Mouse (Mus musculus) heart, embryonic 16.5 days (tissue): ENCODE data around the gene Fads3. TPM values are rescaled to one million over a fixed set of nuclear protein-coding genes. Genes with fewer than 3 reads are reported as not detected.

Experiments
- ATAC-seq: fragments of 200-750 bp; cut with Nextera tagmentation; replicated peaks from 2 replicates; pipeline ENCODE4 v1.8.0; 2017; ENCODE audit warnings: moderate number of reproducible peaks; ENCODE audit not compliant: insufficient read depth, low FRiP score; ENCODE audit errors: extremely low read depth
- H3K27ac ChIP-seq: fragments of 300-500 bp; sonication (generic); 2 replicates; pipeline ENCODE4 v1.5.1; 2014; ENCODE audit warnings: mild to moderate bottlenecking, low read length, control low read depth, moderate library complexity
- H3K27me3 ChIP-seq: fragments of 300-500 bp; sonication (generic); 2 replicates; pipeline ENCODE4 v1.6.1; 2014; ENCODE audit warnings: low read length, mixed read lengths; ENCODE audit not compliant: control insufficient read depth, insufficient read depth
- H3K36me3 ChIP-seq: fragments of 300-500 bp; sonication (generic); 2 replicates; pipeline ENCODE4 v1.6.1; 2014; ENCODE audit not compliant: control insufficient read depth, insufficient read depth
- H3K4me1 ChIP-seq: fragments of 300-500 bp; sonication (generic); 2 replicates; pipeline ENCODE4 v1.6.1; 2014; ENCODE audit warnings: low read length, mixed read lengths; ENCODE audit not compliant: control insufficient read depth, insufficient read depth
- H3K4me2 ChIP-seq: fragments of 300-500 bp; sonication (generic); 2 replicates; pipeline ENCODE4 v1.6.1; 2014; ENCODE audit warnings: low read depth, mild to moderate bottlenecking, control low read depth, low read length
- H3K4me3 ChIP-seq: fragments of 300-500 bp; sonication (generic); 2 replicates; pipeline ENCODE4 v1.5.1; 2014; ENCODE audit warnings: mild to moderate bottlenecking, control low read depth, low read length
- H3K9ac ChIP-seq: fragments of 300-500 bp; sonication (generic); 2 replicates; pipeline ENCODE4 v1.6.1; 2014; ENCODE audit warnings: low read length, control low read depth
- H3K9me3 ChIP-seq: fragments of 300-500 bp; sonication (generic); replicated peaks from 2 replicates; pipeline ENCODE4 v1.6.1; 2016; ENCODE audit warnings: low read length; ENCODE audit not compliant: control insufficient read depth
- WGBS: fragments of 180-500 bp; shearing (Covaris S2); extraction: QIAGEN DNeasy Blood & Tissue Kit; methylation state at CpG from one replicate; pipeline ENCODE4 v1.1.7; 2014; 5-methylcytosine and 5-hydroxymethylcytosine counted together
- polyA plus RNA-seq: library from polyadenylated mRNA; unstranded; fragments of >200 nt; fragmentation: Nextera tagmentation; extraction: Ambion mirVana; gene quantifications from 2 replicates; pipeline ENCODE4 v1.2.1, GENCODE M21; 2015

Gene Fads3
- polyA plus RNA-seq, 1 experiment from 2014 or later = 31.5 TPM

- Histone ChIP-seq H3K9ac (no peak overlapping the region), H3K27ac (peak overlapping the region; percentile 11; the same call in 1 of the 2 replicates), H3K4me2 (no peak overlapping the region), H3K27me3 (no peaks in the 10 kb centered on the region), H3K4me3 (no peak overlapping the region), H3K9me3 (no peaks in the 10 kb centered on the region), H3K4me1 (peaks cover 2% of the 10 kb centered on the region; the same call in 1 of the 2 replicates), H3K36me3 (peaks cover 24% of the 10 kb centered on the region)
- WGBS = 48% methylated on average over 8 of the region's 8 CpGs
- ATAC-seq = no peak
These were observed 19.6 kb downstream of the Fads3 start for GRCm38 (mm10) chr19:10060783-10061590.

DNA sequence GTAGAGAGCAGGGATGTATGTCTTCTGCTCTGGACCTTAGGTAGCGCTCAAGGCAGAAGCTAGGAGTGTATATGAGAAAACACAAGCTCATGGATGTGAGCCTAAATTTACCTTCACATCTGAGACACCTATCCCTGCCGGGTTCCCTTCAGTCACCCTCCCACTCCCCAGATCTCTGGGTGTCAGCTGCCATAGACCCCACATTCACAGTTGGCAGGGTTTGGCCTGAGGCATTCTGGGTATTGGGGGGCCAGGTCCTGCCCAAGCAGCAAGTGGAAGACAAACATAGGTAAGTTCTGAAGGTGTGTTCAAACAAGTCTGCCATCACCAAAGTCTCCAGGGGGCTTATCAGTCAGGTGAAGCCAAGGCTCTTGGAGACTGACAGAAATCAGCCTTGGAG is 20.3 kb downstream of the Fads3 start:
- 94% methylated on average over 2 of the region's 2 CpGs for WGBS
- Histone ChIP-seq H3K27me3 (no peaks in the 10 kb centered on the region), H3K36me3 (peaks cover 18% of the 10 kb centered on the region), H3K9me3 (no peaks in the 10 kb centered on the region), H3K27ac (no peak overlapping the region), H3K9ac (no peak overlapping the region), H3K4me1 (peaks cover 2% of the 10 kb centered on the region; the same call in 1 of the 2 replicates), H3K4me2 (no peak overlapping the region), H3K4me3 (no peak overlapping the region)
- no peak for ATAC-seq

DNA sequence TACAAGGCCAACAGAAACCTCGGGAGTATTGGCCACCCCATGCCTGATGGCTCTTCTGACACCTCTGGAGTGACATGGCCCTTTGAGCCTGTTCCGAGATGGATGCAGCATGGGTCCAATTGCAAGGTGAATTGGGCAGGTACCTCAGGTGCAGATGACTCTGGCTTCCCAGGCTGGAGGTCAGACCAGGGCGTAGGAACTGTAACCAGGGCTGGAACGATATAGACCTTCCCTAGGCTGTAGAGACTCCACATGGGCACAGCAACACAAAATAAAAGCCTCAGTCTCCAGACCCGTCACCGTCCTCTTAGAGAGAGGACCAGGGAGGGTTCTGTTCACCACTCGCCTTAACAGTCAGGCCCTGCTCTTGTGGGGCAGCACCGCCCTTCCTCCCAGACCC is 20.9 kb downstream of the Fads3 start:
- H3K27me3 ChIP-seq = no peaks in the 10 kb centered on the region
- peaks cover 14% of the 10 kb centered on the region for H3K36me3 ChIP-seq
- peaks cover 2% of the 10 kb centered on the region; the same call in 1 of the 2 replicates for H3K4me1 ChIP-seq
- no peak for ATAC-seq
- WGBS = 91% methylated on average over 8 of the region's 8 CpGs
- H3K9ac ChIP-seq = no peak overlapping the region
- H3K9me3 ChIP-seq = no peaks in the 10 kb centered on the region
- no peak overlapping the region for H3K27ac ChIP-seq
- H3K4me3 ChIP-seq = no peak overlapping the region
- no peak overlapping the region for H3K4me2 ChIP-seq

DNA sequence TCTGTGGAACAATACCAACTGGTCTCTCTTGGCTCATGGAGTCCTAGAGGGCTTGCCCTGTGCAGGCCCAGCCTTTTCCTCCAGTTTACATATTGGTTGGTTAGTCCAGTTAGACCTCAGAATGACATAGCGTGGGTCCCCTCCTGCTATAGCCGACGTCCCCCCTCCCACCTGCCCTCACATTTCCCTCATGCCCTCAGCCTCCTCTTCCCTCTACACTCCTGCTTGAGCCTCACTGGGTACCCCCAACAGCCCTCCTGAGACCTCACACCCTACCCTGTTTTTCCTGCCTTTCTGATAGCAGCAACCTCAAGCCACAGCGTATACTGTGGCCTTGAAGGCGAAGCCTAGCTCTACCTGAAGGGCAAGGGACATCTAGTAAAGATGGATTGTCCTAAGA is 21.5 kb downstream of the Fads3 start:
- Histone ChIP-seq H3K4me1 (peaks cover 2% of the 10 kb centered on the region; the same call in 1 of the 2 replicates), H3K4me2 (no peak overlapping the region), H3K4me3 (no peak overlapping the region), H3K27me3 (no peaks in the 10 kb centered on the region), H3K9ac (no peak overlapping the region), H3K9me3 (no peaks in the 10 kb centered on the region), H3K36me3 (peaks cover 9% of the 10 kb centered on the region), H3K27ac (no peak overlapping the region)
- ATAC-seq = no peak
- 88% methylated on average over 5 of the region's 5 CpGs for WGBS

DNA sequence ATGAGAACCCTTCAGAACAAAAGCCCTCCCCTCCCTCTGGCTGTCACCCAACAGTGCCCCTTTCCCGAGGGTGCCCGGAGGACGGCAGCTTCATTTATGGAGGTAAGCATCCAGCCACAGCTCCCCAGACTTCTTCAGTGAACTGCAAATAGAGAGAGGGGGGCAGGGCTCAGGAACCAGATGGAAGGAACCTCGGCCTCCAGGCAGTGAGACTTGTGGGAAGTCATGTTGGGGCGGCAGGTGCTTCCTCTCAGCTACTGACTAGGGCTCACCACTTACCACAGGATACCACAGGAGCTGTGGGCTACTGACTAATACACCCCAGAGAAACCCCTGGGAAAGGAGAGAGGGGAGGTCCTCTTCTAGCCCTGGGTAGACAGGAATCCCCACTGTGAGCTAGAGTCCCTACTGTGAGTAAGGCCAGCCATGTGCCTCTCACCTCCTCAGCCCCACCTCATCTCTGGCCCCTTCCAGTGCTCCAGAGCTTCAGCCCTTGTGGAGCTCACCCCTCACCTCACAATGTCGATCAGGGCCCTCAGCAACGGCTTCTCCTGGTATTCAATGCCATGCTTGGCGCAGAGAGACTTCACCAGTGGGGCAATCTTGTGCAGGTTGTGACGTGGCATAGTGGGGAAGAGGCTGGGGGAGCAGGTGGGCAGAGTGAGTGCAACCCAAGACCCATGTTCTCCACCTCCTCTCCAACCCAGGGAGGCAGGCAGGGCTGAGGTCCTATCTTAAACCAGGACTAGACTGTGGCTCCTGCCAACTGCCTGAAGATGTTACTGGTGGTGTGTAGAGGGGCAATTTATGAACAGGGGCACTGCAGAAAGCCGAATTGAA is 23.0 kb downstream of the Fads3 start:
- H3K4me2 ChIP-seq = no peak overlapping the region
- no peaks in the 10 kb centered on the region for H3K27me3 ChIP-seq
- H3K9me3 ChIP-seq = no peaks in the 10 kb centered on the region
- ATAC-seq = peak; percentile 49
- no peak overlapping the region for H3K4me3 ChIP-seq
- no peak overlapping the region for H3K9ac ChIP-seq
- H3K4me1 ChIP-seq = peaks cover 2% of the 10 kb centered on the region; the same call in 1 of the 2 replicates
- WGBS = 68% methylated on average over 10 of the region's 10 CpGs
- peaks cover 5% of the 10 kb centered on the region; the same call in 1 of the 2 replicates for H3K36me3 ChIP-seq
- peak overlapping the region; percentile 8 for H3K27ac ChIP-seq

GRCm38 (mm10) chr19:10065465-10066188 is 24.3 kb downstream of the Fads3 start:
- WGBS = 82% methylated on average over 5 of the region's 5 CpGs
- Histone ChIP-seq H3K36me3 (peaks cover 16% of the 10 kb centered on the region), H3K9me3 (no peaks in the 10 kb centered on the region), H3K4me3 (no peak overlapping the region), H3K4me1 (peaks cover 2% of the 10 kb centered on the region; the same call in 1 of the 2 replicates), H3K4me2 (no peak overlapping the region), H3K9ac (no peak overlapping the region), H3K27ac (peak overlapping the region; percentile 29; the same call in 1 of the 2 replicates), H3K27me3 (no peaks in the 10 kb centered on the region)
- ATAC-seq = no peak

- Histone ChIP-seq H3K4me1 (peaks cover 2% of the 10 kb centered on the region; the same call in 1 of the 2 replicates), H3K36me3 (peaks cover 17% of the 10 kb centered on the region), H3K9ac (no peak overlapping the region), H3K27ac (no peak overlapping the region), H3K4me3 (no peak overlapping the region), H3K4me2 (no peak overlapping the region), H3K27me3 (no peaks in the 10 kb centered on the region), H3K9me3 (no peaks in the 10 kb centered on the region)
- WGBS = 80% methylated on average over 4 of the region's 4 CpGs
- ATAC-seq = no peak
These were observed 24.8 kb downstream of the Fads3 start for GRCm38 (mm10) chr19:10066189-10066500.

DNA sequence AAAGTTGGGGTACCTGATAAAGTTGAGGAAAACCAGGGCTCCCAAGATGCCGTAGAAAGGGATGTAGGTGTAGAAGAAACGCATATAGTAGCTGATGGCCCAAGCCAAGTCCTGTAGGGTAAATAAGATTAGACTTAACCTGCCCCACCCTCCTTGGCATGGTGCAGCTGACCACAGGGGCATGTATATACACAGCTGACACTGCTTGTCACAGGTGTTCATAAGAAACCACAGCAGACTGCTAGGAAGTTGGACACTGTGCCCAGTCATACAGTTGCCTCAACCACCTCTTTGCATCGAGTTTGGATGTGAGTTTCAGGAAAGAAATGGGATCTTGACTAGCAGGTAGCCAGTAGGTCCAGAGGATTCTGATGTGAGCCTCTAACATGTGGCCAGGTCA is 25.1 kb downstream of the Fads3 start:
- Histone ChIP-seq H3K4me2 (no peak overlapping the region), H3K9ac (no peak overlapping the region), H3K9me3 (no peaks in the 10 kb centered on the region), H3K27me3 (no peaks in the 10 kb centered on the region), H3K4me1 (peaks cover 2% of the 10 kb centered on the region; the same call in 1 of the 2 replicates), H3K27ac (no peak overlapping the region), H3K36me3 (peaks cover 17% of the 10 kb centered on the region), H3K4me3 (no peak overlapping the region)
- no peak for ATAC-seq
- 92% methylated on average over 3 of the region's 3 CpGs for WGBS
